ENCODE assay signal across 8 mouse cellular contexts in the genomic region with DNA sequence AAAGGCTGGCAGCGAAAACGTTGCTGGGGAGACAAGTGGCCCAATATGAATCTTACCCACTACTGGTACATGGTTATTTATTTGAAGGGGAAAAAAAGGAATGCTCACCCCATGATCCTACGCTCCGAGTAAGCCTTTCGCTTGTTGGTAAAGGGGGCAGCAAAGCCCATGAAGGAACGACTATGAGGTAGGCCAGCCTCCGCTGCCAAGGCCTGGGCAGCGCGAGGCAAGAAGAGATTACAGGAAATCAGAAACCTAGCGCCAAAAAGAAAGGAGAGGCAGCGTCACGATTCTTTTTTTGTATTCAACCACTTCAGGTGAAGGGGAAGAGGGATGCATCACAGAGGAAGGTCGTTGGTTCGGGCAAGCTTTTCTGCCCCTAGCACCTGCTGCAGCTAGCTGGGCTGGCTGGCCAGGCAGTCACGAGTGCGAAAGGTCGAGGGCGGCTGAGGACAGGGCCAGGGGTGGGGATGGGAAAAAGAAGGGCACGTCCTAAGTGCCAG. TPM values are rescaled to one million over a fixed set of nuclear protein-coding genes. Genes with fewer than 3 reads are reported as not detected.
DNase-seq lines count a peak whose midpoint lies in the region; ATAC-seq lines count a peak whose summit lies in the region.

No protein-coding gene starts in this region.

- H3K27me3 ChIP-seq in hindbrain, embryonic 12.5 days = no peaks in the 10 kb centered on the region

- peak overlapping the region; percentile 77 for H3K9ac ChIP-seq in hindbrain, embryonic 12.5 days

- peaks cover 14% of the 10 kb centered on the region for H3K4me1 ChIP-seq in hindbrain, embryonic 12.5 days

- H3K79me2 ChIP-seq in macrophage (ENCODE audit: inconsistent target) = peaks cover 42% of the 10 kb centered on the region

- no peaks in the 10 kb centered on the region for H3K9me3 ChIP-seq in hindbrain, embryonic 12.5 days (replicated peaks)

- intact Hi-C loops in heart, postnatal 14 days (cut with DNase I) = no loop called here

- H3K27ac ChIP-seq in hindbrain, embryonic 12.5 days = peak overlapping the region; percentile 96
- peak overlapping the region; percentile 66 for H3K27ac ChIP-seq in macrophage

- DNase-seq in heart, adult 8-10 months (ENCODE audit: low spot score) = peak; percentile 75
- no peak for DNase-seq in heart, postnatal 14 days
- peak; percentile 40 for DNase-seq in NIH3T3 (ENCODE audit: low read depth)
- DNase-seq in adrenal gland, postnatal 10 days = no peak
- no peak for DNase-seq in thymus, postnatal 0 days (ENCODE audit: low spot score)
- no peak for DNase-seq in adipocyte (ENCODE audit: low spot score)

- no peak for ATAC-seq in hindbrain, embryonic 12.5 days (ENCODE audit: low FRiP score)

- H3K36me3 ChIP-seq in hindbrain, embryonic 12.5 days = peaks cover 18% of the 10 kb centered on the region
- H3K36me3 ChIP-seq in macrophage (ENCODE audit: inconsistent target) = peaks cover 16% of the 10 kb centered on the region; the same call in 1 of the 2 replicates

- 13% methylated on average over 19 of the region's 19 CpGs for WGBS in hindbrain, embryonic 12.5 days
- 33% methylated on average over 17 of the region's 19 CpGs for WGBS in macrophage (ENCODE audit: missing documents)

- H3K4me3 ChIP-seq in hindbrain, embryonic 12.5 days = peak overlapping the region; percentile 71
- peak overlapping the region; percentile 78 for H3K4me3 ChIP-seq in macrophage (ENCODE audit: inconsistent target)

- H3K4me2 ChIP-seq in hindbrain, embryonic 12.5 days (replicated peaks) = peak overlapping the region; percentile 77

RNA-seq across cellular contexts. Expression of a gene that starts 0.8 kb away (rescaled TPM):
- total RNA-seq in heart, adult 8-10 months (2022) = 100 to 1,000 TPM; 365 to 443 (median 423) TPM
- total RNA-seq in heart, postnatal 14 days (2021) = 100 to 1,000 TPM; 208 to 209 TPM
- 31.7 and 32.8 TPM in 2 replicates for polyA plus RNA-seq in hindbrain, embryonic 12.5 days (2016; fragmentation: Nextera tagmentation; extraction: Ambion mirVana)
- total RNA-seq in macrophage (2018; cell fraction: chromatin; rRNA removed) = 100 to 1,000 TPM in 2 of 26 experiments, 10 to 100 TPM in 24; 13.3 to 122 (median 50.9) TPM
- total RNA-seq in macrophage (2018; cell fraction: cytosol; rRNA removed) = 10 to 100 TPM; 12.0 to 35.3 (median 21.6) TPM
- 100 to 1,000 TPM in 3 of 26 experiments, 10 to 100 TPM in 23; 11.0 to 129 (median 43.5) TPM for total RNA-seq in macrophage (2018; cell fraction: nucleus; rRNA removed)
- 20.5 to 35.2 TPM (median 25.5 TPM) in 3 replicates for polyA plus RNA-seq in macrophage (2018)
- total RNA-seq in adrenal gland, postnatal 10 days (2021) = 100 to 1,000 TPM in 1 of 2 experiments, 10 to 100 TPM in 1; 99.9 to 128 TPM
- polyA plus RNA-seq in thymus, postnatal 0 days (2015; fragmentation: Nextera tagmentation; extraction: Ambion mirVana) = 17.1 and 21.8 TPM in 2 replicates

RNA-seq across cellular contexts. Expression of a gene that starts 9.0 kb away (rescaled TPM):
- 10 to 100 TPM; 39.8 to 45.9 (median 44.0) TPM for total RNA-seq in heart, adult 8-10 months (2022)
- total RNA-seq in heart, postnatal 14 days (2021) = 10 to 100 TPM; 46.5 to 47.5 TPM
- polyA plus RNA-seq in hindbrain, embryonic 12.5 days (2016; fragmentation: Nextera tagmentation; extraction: Ambion mirVana) = 13.6 and 13.7 TPM in 2 replicates
- total RNA-seq in macrophage (2018; cell fraction: chromatin; rRNA removed) = 100 to 1,000 TPM in 14 of 26 experiments, 10 to 100 TPM in 12; 50.9 to 167 (median 110) TPM
- total RNA-seq in macrophage (2018; cell fraction: cytosol; rRNA removed) = 10 to 100 TPM; 21.8 to 48.7 (median 34.6) TPM
- 100 to 1,000 TPM in 2 of 26 experiments, 10 to 100 TPM in 24; 40.0 to 119 (median 63.2) TPM for total RNA-seq in macrophage (2018; cell fraction: nucleus; rRNA removed)
- polyA plus RNA-seq in macrophage (2018) = 23.3 to 29.3 TPM (median 26.0 TPM) in 3 replicates
- 10 to 100 TPM; 53.3 to 57.8 TPM for total RNA-seq in adrenal gland, postnatal 10 days (2021)
- polyA plus RNA-seq in thymus, postnatal 0 days (2015; fragmentation: Nextera tagmentation; extraction: Ambion mirVana) = 7.4 and 9.9 TPM in 2 replicates

RNA-seq across cellular contexts. Expression of a gene that starts 30.4 kb away (rescaled TPM):
- 1,000 to 10,000 TPM in 3 of 4 experiments, 100 to 1,000 TPM in 1; 991 to 1,066 (median 1,045) TPM for total RNA-seq in heart, adult 8-10 months (2022)
- total RNA-seq in heart, postnatal 14 days (2021) = 1,000 to 10,000 TPM; 1,195 to 1,221 TPM
- 207 and 208 TPM in 2 replicates for polyA plus RNA-seq in hindbrain, embryonic 12.5 days (2016; fragmentation: Nextera tagmentation; extraction: Ambion mirVana)
- total RNA-seq in macrophage (2018; cell fraction: chromatin; rRNA removed) = 100 to 1,000 TPM in 2 of 26 experiments, 10 to 100 TPM in 24; 40.6 to 106 (median 61.2) TPM
- total RNA-seq in macrophage (2018; cell fraction: cytosol; rRNA removed) = 100 to 1,000 TPM; 102 to 144 (median 114) TPM
- total RNA-seq in macrophage (2018; cell fraction: nucleus; rRNA removed) = 100 to 1,000 TPM in 6 of 26 experiments, 10 to 100 TPM in 20; 59.8 to 120 (median 88.4) TPM
- 94.4 to 128 TPM (median 100 TPM) in 3 replicates for polyA plus RNA-seq in macrophage (2018)
- 1,000 to 10,000 TPM; 1,048 to 1,207 TPM for total RNA-seq in adrenal gland, postnatal 10 days (2021)
- 154 and 157 TPM in 2 replicates for polyA plus RNA-seq in thymus, postnatal 0 days (2015; fragmentation: Nextera tagmentation; extraction: Ambion mirVana)

RNA-seq across cellular contexts. Expression of a gene that starts 33.1 kb away (rescaled TPM):
- not detected for total RNA-seq in heart, adult 8-10 months (2022)
- total RNA-seq in heart, postnatal 14 days (2021) = not detected
- polyA plus RNA-seq in hindbrain, embryonic 12.5 days (2016; fragmentation: Nextera tagmentation; extraction: Ambion mirVana) = 0.43 TPM in 1 of 2 replicates, not detected in the other
- under 1 TPM in 1 of 26 experiments, not detected in 25; 0.92 TPM for total RNA-seq in macrophage (2018; cell fraction: chromatin; rRNA removed)
- total RNA-seq in macrophage (2018; cell fraction: cytosol; rRNA removed) = not detected
- not detected for total RNA-seq in macrophage (2018; cell fraction: nucleus; rRNA removed)
- not detected in 3 replicates for polyA plus RNA-seq in macrophage (2018)
- total RNA-seq in adrenal gland, postnatal 10 days (2021) = 1 to 10 TPM; 2.3 to 5.9 TPM
- 0.38 and 0.44 TPM in 2 replicates for polyA plus RNA-seq in thymus, postnatal 0 days (2015; fragmentation: Nextera tagmentation; extraction: Ambion mirVana)

RNA-seq across cellular contexts. Expression of a gene that starts 43.3 kb away (rescaled TPM):
- total RNA-seq in heart, adult 8-10 months (2022) = 10 to 100 TPM; 44.8 to 50.8 (median 45.2) TPM
- 10 to 100 TPM; 43.6 to 45.6 TPM for total RNA-seq in heart, postnatal 14 days (2021)
- polyA plus RNA-seq in hindbrain, embryonic 12.5 days (2016; fragmentation: Nextera tagmentation; extraction: Ambion mirVana) = 102 and 104 TPM in 2 replicates
- 10 to 100 TPM in 12 of 26 experiments, 1 to 10 TPM in 14; 2.0 to 21.4 (median 9.2) TPM for total RNA-seq in macrophage (2018; cell fraction: chromatin; rRNA removed)
- total RNA-seq in macrophage (2018; cell fraction: cytosol; rRNA removed) = 10 to 100 TPM; 33.5 to 58.9 (median 48.1) TPM
- total RNA-seq in macrophage (2018; cell fraction: nucleus; rRNA removed) = 10 to 100 TPM in 16 of 26 experiments, 1 to 10 TPM in 10; 5.7 to 22.4 (median 12.2) TPM
- 44.1 to 130 TPM (median 65.7 TPM) in 3 replicates for polyA plus RNA-seq in macrophage (2018)
- total RNA-seq in adrenal gland, postnatal 10 days (2021) = 10 to 100 TPM; 58.0 to 59.9 TPM
- polyA plus RNA-seq in thymus, postnatal 0 days (2015; fragmentation: Nextera tagmentation; extraction: Ambion mirVana) = 59.0 and 68.0 TPM in 2 replicates

Comparison
In these comparisons a context has a peak if more than half of its experiments do, and no peak if none do; other contexts are left out.
1. DNase-seq: peak in heart, adult 8-10 months (single experiment) and NIH3T3 (single experiment); none in heart, postnatal 14 days (0 of 2), adrenal gland, postnatal 10 days (single experiment), thymus, postnatal 0 days (single experiment) and adipocyte (single experiment).